Mouse (Mus musculus) thymus, postnatal 14 days (tissue): ENCODE measurements around the gene C2cd3.
"Not testable (repeated sequence)": the region's sequence is repeated elsewhere in the genome, so short reads cannot be mapped to it uniquely, and the experiment has no call there.

Experiments
- DNase-seq: peaks from one replicate; pipeline ENCODE4 v3.0.0; 2021

Gene C2cd3

DNA sequence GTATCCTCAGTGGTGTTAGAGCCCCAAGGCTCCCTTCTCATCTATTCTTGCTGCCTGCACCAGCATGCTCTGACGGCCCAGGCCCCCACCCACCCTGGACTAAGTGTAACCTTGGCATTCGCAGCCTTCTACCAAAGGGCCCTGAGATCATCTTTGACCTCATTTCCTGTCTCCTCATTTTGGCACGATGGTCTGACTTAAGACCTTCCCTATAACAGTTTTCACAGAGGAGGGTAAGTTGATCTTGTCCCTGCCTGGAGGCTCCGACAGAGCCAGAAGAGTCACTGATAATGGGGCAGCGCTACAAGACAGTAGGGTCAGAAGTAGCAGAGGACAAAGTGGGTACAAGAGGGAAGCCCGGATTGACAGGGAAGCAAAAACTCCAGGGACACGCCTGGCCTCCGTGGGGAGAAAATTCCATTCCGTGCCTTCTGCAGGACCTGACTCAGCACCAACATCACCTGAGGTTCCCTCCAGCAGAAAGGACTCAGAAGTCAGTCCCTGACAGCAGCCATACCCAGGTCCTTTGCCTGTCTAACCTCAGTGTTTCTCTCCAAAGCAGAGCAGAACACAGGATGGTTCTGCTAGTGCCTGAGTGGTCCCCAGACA is 101.9 kb downstream of the C2cd3 start:
- DNase-seq = no peak

DNA sequence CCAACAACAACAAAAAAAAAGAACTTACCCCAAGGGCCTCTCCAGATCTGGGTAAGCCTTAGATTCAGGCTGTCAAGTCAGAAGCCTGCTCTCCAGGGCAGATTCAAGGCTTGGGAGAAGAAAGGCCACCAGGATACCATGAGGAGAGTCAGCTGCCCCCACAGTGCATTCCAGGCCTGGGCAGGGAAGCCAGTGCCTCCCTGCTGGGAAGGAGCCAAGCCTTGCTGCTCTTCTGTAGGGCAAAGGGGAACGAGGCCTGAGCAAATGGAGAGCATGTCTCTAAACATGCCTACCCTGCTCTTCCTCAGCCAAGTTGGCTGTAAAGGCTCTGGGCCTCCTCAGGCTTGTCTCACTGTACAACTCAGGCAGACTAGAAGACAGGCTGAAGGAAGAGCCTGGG is 102.6 kb downstream of the C2cd3 start:
- no peak for DNase-seq

DNA sequence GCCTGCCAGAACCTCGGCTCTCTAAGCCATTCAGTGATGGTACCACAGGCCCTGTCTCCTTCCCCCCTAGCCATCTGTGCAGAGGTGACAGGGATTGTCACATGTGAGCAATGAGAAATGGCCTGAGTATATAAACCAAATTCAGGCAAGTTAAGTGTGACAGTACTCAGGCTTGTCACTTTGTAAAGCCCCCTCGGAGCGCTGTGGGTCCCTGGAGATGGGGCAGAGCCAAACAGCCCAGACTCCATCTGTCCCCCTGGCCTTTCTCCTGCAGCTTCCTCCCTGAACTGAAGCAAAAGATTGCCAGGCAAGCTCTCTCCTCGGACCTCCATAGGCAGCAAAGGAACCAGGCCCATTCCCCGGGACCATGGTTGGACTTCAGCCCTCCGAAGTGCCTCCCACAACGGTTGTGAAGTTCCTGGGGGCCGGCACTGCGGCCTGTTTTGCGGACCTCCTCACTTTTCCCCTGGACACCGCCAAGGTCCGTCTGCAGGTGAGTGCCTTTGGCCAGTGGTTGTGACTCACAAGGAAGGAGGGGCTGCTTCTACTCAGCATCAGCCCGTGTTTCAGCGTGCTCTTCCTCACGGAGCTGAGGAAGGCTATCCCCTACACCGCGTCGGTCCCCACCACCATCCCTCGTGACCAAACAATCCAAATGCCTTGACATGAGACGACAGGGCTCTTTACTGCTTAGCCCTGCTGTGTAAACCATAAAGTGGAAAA is 107.2 kb downstream of the C2cd3 start:
- no peak for DNase-seq

DNA sequence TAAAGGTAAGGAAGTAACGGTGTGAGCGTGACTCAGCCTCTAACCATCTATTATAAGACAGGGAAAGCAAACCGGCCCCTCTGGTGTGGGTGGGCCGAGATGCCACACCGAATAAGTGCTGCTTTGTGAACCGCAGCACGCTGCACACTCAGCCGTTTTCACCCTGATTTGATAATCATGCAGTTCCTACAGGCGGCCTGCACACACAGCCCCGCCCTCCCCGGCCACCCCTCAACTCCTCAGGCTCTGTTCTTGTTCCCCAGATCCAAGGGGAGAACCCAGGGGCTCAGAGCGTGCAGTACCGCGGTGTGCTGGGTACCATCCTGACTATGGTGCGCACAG is 107.8 kb downstream of the C2cd3 start:
- no peak for DNase-seq

DNA sequence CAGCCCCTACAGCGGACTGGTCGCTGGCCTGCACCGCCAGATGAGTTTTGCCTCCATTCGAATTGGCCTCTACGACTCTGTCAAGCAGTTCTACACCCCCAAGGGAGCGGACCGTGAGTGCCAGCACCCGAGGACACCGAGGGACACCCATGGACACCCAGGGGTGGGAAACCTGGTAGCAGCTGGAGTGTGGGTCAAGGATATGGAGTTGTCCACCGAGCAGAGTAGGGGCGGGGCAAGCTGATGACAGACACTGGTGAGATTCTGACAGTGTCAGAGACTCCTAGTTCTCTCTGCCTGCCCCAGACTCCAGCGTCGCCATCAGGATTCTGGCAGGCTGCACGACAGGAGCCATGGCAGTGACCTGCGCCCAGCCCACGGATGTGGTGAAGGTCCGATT is 108.1 kb downstream of the C2cd3 start:
- no peak for DNase-seq

DNA sequence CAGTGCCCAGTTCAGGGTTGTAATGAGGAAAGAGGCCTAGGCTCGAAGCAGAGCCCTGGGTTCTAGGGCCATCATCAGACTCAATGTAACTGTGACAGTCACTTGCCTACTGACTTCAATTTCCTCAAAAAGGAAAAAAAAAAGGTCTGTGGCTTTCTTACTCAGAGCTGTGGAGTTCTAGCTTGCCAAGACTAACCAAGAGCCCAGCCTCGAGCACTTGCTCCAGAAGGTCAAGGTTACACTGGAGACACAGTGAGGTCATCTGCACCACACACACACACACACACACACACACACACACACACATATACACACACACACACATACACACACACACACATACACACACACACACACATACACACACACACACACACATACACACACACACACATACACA is 110.0 kb downstream of the C2cd3 start:
- not testable (repeated sequence) for DNase-seq

DNA sequence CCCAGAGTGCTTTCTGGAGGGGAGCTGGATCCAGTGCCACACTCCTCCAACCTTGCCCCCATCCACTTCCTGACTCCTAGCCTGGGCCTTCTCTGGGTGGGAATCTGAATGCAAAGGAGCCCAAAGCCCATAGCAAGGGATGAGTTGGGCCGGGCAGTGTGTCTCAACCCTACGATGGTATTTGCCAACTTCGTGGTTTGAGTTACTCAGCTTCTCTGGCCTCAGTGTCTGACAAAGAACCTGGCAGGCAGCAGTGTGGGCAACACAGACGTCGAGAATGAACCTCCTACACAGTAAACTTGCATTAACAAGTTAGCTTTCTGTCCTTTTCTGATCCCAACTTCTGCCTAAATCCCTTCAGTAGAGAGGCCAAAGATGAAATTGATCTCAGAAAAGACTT is 112.5 kb downstream of the C2cd3 start:
- no peak for DNase-seq

DNA sequence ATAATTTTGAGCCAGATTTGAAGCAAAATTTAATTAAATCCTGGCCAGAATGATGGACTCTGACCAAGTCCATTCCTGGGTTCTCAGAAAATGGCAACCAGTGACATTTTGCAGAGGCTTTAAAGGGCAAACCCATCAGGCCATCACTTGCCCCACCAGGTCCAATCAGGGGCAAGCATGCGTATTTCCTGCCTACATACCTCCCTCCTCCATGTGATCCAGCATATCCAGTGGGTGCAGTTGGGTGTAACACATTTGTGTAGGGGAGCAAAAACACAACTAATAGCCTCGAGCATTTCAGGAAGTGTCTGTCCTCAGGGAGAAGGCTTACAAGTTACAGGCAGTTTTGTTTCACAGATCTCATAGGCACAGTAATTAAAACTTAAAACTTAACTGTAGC is 115.3 kb downstream of the C2cd3 start:
- no peak for DNase-seq

DNA sequence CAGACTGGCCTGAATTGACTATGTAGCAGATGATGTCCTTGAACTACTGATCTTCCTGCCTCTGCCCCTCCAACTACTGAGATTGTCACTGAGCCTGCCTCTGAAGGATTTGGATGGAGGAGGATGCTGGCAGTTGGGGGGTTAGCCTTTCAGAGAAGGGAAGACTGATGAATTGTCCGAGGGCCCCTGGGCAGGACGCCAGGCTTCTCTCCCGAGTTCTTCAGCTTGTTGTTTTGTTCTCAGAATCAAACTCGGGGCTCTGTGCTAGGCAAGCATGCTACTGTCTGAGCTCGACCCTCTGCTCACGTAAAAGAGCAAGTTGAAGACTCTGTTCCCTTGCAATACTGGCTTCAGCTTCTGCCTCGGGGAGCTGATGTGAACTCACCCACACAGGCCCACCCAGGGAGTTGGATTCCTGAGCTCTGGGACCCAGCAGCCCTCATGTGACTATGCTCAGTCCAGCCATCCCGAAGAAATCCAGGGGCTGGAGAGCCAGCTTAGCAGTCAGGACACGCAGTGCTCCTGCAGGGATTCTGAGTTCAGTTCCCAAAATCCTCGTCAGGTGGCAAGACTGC is 116.5 kb downstream of the C2cd3 start:
- DNase-seq = no peak

DNA sequence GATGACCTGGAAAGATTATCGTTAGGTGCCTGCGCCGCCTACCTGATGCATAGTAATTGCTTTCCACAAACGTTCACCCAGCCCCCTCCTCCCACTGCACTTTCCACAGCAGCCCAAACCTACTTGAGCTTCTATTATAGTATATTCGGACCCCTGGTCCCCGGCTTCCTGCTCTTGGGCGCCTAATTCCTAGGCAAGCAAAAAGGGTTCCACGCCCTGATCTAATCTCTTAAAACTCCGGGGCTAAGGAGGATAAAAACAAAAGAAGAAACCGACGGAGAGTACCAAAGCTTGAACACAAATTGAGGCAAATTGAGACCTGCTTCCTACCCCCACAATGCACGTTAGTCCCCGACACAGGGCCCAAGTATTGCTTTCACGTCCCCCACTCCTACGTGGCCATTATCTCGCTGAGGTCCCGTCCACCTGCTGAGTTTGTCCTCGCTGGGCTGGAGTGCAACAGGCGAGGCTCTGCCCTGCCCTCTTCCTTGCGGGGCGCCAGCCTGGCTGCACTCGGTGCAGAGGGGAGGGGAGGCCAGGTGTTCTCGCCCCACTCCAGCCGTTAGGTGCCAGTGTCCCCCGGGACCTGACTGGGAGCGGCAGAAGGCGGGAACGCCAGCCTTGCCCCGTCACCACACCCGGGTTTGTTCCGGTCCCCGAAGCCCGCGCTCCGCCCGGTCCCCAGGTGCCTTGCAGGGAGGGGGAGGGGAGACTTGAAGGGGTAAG is 120.5 kb downstream of the C2cd3 start:
- peak; percentile 59 for DNase-seq

DNA sequence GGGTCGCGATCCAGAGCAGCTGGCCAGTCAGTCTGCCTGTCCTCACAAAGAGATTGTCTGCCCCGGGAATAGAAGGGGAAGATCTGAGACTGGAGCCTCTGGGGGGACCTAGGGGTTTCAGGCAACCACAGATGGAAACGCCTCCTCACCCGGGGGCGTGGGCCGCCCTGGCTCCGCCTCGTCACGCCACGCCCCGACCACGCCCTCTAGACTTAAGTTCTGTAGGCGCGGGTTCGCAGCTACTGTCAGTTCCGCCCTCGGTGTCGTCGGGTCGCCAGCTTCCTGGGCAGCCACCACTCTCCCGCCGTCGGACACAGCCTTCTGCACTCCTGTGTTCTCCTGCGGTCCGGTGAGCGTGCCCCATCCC is 121.1 kb downstream of the C2cd3 start, which contains the start of gene Ucp2:
Ucp2 (plus strand) TSS at position 221 of the 367 bp plus-strand sequence.
- peak; percentile 98 for DNase-seq

DNA sequence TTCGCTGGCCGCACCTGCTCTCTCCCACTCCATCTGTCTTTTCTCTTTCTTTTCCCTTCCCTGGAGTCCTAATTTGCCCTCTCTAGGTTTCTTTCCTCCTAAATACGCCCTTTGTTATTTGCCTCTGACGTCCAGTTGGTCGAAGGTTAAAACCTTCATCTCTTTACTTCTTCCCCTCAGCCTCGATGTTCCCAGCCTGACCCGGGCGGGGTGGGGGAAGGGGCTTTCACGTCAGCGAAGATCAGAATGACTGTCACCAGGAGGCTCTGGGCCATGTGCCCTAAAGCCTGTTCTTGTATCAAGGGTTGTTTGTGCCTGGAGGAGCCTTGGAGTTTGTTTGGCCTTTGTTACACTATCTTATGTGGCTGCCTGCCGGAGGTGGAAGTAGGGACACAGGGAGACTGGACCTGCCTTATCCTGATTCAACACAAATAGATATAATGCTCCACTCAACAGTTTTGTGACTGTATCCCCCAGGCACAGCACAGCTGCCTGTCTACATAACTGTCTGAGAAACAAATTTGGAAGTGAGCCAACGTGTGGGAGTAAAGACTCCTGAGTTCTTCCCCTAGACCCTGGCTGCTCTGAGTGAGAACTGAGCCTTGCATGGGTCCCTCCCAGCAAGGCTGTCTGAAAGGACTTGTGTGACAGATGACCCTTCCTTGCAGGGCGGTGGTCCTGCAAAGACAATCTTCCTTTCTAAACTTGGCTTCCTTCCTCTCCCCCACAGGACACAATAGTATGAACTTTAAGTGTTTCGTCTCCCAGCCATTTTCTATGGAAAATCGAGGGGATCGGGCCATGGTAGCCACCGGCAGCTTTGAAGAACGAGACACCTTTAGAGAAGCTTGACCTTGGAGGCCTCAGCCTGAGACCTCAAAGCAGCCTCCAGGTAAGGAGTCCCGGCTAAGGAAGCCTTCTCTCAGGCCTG is 121.7 kb downstream of the C2cd3 start:
- peak; percentile 71 for DNase-seq

DNA sequence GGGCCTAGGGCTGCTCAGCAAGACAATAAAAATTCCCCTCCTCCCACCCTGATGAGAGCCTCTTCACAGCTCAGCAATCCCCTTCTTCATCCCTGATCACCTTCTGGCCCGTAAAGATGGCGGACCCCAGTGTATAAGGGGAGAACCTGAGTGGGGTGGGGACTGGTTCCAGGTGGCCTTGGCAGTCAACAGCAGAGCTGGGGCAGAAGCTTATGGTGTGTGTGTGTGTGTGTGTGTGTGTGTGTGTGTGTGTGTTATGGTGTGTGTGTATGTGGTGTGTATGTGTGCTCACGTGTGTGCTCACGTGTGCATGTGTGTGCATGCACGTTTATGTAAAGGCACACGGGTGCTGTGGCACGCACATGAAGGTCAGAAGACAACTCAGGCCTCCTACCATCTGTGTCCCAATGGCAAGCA is 122.4 kb downstream of the C2cd3 start:
- peak; percentile 47 for DNase-seq

DNA sequence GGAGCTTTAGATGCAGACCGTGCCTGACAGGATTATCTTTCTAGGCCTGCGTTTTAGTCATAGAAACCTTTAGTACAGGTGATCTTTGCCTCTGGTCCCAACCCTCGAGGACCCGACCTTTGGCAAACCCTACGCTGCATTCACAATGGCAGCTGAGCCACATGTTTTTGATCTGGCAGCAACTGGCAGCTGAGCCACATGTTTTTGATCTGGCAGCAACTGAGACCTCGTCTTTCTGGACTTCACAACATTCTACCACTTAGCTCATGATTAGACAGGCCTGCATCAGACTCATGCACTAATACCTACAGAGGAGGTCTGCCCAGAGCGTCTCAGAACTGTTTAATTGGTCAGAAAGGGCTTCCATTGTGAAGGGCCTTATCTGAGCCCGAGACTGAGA is 123.0 kb downstream of the C2cd3 start:
- peak; percentile 60 for DNase-seq

DNA sequence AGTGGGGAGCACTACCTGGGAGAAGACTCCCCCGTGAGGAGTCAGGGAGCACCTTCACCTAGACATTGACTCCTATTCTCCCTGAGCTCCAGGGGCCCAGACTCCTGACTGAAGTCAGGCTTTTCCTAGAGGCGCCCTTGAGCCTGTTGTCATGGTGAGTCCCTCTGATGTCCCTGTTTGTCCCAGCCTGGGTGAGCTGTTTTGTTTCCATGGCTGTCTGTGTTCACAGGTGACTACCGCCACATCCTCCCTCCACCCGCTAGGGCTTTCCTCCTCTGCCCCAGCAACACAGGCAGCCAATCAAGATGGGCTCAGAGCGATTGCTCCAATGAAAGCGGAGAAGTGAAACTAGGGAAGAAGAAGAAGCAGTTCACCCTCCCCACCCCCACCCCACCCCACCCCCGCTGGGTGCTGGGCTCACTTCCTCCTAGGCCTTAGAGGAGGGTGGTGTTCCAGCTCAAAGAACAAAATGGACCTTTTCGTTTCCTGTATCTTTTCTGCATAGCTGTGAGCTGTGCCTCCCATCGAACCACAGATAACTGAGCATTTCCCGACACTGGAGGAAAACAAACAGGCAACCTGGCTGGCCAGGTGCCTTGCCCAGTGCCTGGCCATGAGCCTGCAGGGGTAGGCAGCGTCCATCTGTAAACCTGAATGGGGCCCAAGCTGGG is 123.7 kb downstream of the C2cd3 start:
- DNase-seq = peak; percentile 92

DNA sequence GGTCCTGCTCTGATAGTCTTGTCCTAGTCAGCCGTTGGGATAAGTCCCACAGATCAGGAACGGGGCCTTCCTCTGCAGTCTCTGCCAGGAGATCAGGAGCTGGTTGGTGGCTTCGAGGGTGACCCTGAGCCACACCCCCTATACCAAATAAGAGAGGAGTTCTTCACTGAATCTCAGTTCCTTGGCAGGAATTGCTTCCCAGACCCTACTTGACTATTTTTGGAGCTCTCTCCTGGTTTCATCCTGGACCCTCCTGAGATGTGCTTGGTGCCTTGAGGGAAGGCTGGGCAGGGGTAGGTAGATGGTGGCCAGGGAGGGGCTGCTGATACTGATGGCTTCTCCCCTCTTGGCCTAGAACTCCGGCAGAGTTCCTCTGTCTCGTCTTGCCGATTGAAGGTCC is 124.3 kb downstream of the C2cd3 start:
- no peak for DNase-seq

DNA sequence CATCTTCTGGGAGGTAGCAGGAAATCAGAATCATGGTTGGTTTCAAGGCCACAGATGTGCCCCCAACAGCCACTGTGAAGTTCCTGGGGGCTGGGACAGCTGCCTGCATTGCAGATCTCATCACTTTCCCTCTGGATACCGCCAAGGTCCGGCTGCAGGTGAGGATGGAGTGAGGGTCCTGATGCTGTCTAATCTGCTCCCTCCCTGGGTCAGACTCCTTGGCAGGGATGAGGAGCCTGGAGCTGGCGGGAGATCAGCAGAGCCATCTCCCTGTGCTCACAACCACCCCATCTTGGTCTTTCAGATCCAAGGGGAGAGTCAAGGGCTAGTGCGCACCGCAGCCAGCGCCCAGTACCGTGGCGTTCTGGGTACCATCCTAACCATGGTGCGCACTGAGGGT is 124.8 kb downstream of the C2cd3 start:
- no peak for DNase-seq

DNA sequence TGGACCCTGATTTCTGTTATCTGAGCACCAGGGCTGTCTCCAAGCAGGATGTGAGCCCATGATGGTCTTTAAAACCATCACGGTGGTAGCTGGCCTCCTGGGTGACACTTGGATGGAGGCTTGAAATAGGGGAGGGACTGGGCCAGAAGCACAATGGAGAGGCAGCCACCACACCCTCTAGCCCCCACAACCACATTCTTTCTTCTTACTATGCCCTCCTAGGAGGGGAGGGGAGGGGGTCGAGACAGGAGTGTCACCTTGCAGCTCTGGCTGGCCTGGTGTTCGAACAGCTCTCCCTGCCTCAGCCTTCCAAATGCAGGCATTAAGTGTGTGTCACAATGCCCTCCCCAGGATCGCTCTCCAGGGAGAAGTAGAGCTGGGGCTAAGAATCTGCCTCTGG is 125.4 kb downstream of the C2cd3 start:
- DNase-seq = no peak

DNA sequence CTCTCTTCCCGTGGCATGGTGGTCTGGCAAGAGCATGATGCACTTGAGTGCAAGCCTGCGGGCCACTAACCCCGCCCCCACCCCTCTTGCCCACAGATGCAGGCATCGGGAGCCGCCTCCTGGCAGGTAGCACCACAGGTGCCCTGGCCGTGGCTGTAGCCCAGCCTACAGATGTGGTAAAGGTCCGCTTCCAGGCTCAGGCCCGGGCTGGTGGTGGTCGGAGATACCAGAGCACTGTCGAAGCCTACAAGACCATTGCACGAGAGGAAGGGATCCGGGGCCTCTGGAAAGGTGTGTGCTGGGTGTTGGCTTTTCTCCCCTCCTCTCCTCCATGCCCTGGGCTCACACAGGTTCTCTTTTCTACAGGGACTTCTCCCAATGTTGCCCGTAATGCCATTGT is 125.9 kb downstream of the C2cd3 start:
- DNase-seq = no peak

DNA sequence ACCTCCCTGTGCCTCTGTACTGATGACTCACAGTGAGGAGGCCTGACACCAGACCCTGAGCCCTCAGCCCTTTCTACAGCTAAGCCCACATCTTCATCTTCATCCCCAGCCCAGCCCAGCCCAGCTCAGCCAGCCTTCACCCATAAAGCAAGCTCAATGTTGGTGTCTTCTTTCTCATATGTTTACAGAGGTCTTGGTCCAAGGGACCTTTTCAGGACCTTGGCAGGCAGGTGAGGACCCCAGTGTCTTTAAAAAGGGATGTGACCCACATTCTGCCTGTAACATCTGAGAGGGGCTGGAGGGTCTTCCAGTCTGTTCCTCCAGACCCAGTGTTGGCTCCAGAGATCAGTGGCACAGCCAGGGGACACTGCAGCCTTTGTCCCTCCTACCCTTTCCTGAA is 127.4 kb downstream of the C2cd3 start:
- DNase-seq = no peak

DNA sequence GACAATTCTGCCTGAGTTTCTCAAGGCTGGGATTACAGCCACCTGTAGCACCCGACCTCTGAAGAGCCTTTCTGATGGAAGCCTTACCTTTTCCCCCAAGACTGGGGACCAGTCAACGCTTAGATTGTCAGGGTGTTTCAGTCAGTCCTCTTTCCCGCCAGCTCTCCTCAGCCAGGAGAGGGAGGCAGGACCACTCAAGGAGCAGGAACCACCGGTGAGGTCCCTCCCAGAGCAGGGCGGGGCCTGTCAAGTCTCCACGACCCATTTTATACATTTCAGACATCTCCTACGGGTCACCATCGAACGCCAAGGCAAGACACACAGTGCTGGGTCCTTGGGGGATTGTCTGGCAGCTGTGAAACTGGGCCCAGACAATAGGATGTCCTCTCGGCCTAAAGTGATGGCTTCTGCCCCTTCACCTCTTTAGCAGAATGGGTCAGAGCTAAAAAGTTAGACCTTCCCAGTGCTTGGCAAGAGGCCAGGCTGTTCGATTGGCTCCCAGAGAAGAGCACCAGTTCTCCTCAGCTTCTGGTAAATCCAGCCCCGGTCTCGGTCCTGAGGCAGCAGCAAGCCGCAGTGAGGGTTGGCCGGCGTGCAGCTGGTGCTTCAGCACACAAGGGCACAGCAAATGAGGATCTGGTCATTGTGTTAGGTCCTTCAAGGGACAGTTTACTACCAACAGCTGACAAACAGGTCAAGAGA is 128.4 kb downstream of the C2cd3 start:
- DNase-seq = no peak
